Mouse (Mus musculus) layer of hippocampus, adult 2 months (tissue): Measurements from ENCODE around the gene Cd36. TPM values are rescaled to one million over a fixed set of nuclear protein-coding genes. Genes with fewer than 3 reads are reported as not detected.

Source experiments
- DNase-seq, 2 experiments: peaks; one replicate each; pipeline ENCODE4 v3.0.0; 2022; ENCODE audit warnings: low spot score in 2 of 2
- H3K27ac ChIP-seq: fragments of 200-600 bp; 2 replicates; pipeline ENCODE4 v1.8.1; 2022
- H3K4me3 ChIP-seq: fragments of 200-600 bp; 2 replicates; pipeline ENCODE4 v1.8.1; 2022; ENCODE audit warnings: mild to moderate bottlenecking
- CTCF ChIP-seq: fragments of 200-600 bp; conservative IDR thresholded peaks from 2 replicates; pipeline ENCODE4 v1.8.1; 2022; ENCODE audit warnings: antibody characterized with exemption, mild to moderate bottlenecking, moderate library complexity
- total RNA-seq, 2 experiments: library from RNA; stranded (reverse); gene quantifications; 2 replicates each; pipeline ENCODE4 v1.2.3; 2021

Cd36 gene
- total RNA-seq, 2 experiments from 2014 or later = 1.5 to 3.3 TPM

GRCm38 (mm10) chr5:17850582-17850981, 38.0 kb downstream of the Cd36 start:
- TF ChIP-seq CTCF = peak; percentile 20; the same call in 1 of the 2 replicates
- DNase-seq = no peak
- Histone ChIP-seq H3K4me3 (no peak overlapping the region), H3K27ac (no peak overlapping the region)

- DNase-seq = no peak
- no peak overlapping the region for H3K27ac ChIP-seq
- TF ChIP-seq CTCF = no peak
- H3K4me3 ChIP-seq = no peak overlapping the region
Measured at GRCm38 (mm10) chr5:17849582-17849981, 39.0 kb downstream of the Cd36 start.

- no peak for TF ChIP-seq CTCF
- no peak overlapping the region for H3K27ac ChIP-seq
- no peak overlapping the region for H3K4me3 ChIP-seq
- DNase-seq = no peak
Measured at GRCm38 (mm10) chr5:17848733-17849132, 39.9 kb downstream of the Cd36 start.

- H3K4me3 ChIP-seq = no peak overlapping the region
- TF ChIP-seq CTCF = no peak
Measured at GRCm38 (mm10) chr5:17848267-17848666, 40.3 kb downstream of the Cd36 start.

GRCm38 (mm10) chr5:17843921-17844320, 44.7 kb downstream of the Cd36 start:
- DNase-seq = no peak
- no peak for TF ChIP-seq CTCF
- Histone ChIP-seq H3K27ac (no peak overlapping the region), H3K4me3 (no peak overlapping the region)

More at GRCm38 (mm10) chr5:17848267-17848666, 40.3 kb downstream of the Cd36 start:
- no peak for DNase-seq
- H3K27ac ChIP-seq = no peak overlapping the region

GRCm38 (mm10) chr5:17843316-17843715, 45.3 kb downstream of the Cd36 start:
- Histone ChIP-seq H3K27ac (no peak overlapping the region), H3K4me3 (no peak overlapping the region)
- no peak for DNase-seq
- TF ChIP-seq CTCF = no peak

- H3K27ac ChIP-seq = no peak overlapping the region
- DNase-seq = no peak
- no peak overlapping the region for H3K4me3 ChIP-seq
- TF ChIP-seq CTCF = no peak
Measured at GRCm38 (mm10) chr5:17842111-17842729, 46.4 kb downstream of the Cd36 start.

GRCm38 (mm10) chr5:17839549-17839948, 49.1 kb downstream of the Cd36 start:
- no peak for DNase-seq
- no peak for TF ChIP-seq CTCF
- Histone ChIP-seq H3K27ac (no peak overlapping the region), H3K4me3 (no peak overlapping the region)

- no peak overlapping the region for H3K4me3 ChIP-seq
- DNase-seq = no peak
- no peak for TF ChIP-seq CTCF
Measured at GRCm38 (mm10) chr5:17836408-17836807, 52.2 kb downstream of the Cd36 start.

GRCm38 (mm10) chr5:17835302-17836097, 53.1 kb downstream of the Cd36 start:
- DNase-seq = no peak
- Histone ChIP-seq H3K4me3 (no peak overlapping the region), H3K27ac (no peak overlapping the region)
- TF ChIP-seq CTCF = no peak

More at GRCm38 (mm10) chr5:17836408-17836807, 52.2 kb downstream of the Cd36 start:
- H3K27ac ChIP-seq = no peak overlapping the region

- no peak for TF ChIP-seq CTCF
- H3K4me3 ChIP-seq = no peak overlapping the region
Measured at GRCm38 (mm10) chr5:17833797-17834196, 54.8 kb downstream of the Cd36 start.

GRCm38 (mm10) chr5:17830536-17830935, 58.1 kb downstream of the Cd36 start:
- TF ChIP-seq CTCF = no peak

More at GRCm38 (mm10) chr5:17833797-17834196, 54.8 kb downstream of the Cd36 start:
- H3K27ac ChIP-seq = no peak overlapping the region
- no peak for DNase-seq

GRCm38 (mm10) chr5:17828713-17829544, 59.7 kb downstream of the Cd36 start:
- no peak for TF ChIP-seq CTCF
- Histone ChIP-seq H3K27ac (no peak overlapping the region), H3K4me3 (no peak overlapping the region)
- DNase-seq = no peak

More at GRCm38 (mm10) chr5:17830536-17830935, 58.1 kb downstream of the Cd36 start:
- Histone ChIP-seq H3K4me3 (no peak overlapping the region), H3K27ac (no peak overlapping the region)
- no peak for DNase-seq
